Mouse (Mus musculus): ENCODE results near the gene 4931406C07Rik.

Gene 4931406C07Rik

GRCm38 (mm10) chr9:15238297-15238990 lies 67.8 kb downstream of the 4931406C07Rik start:
- DNase-seq (ENCODE audit: low read depth, low spot score) = no peak

- no peak for DNase-seq (ENCODE audit: low read depth, low spot score)
Observed at GRCm38 (mm10) chr9:15237516-15238296, 68.5 kb downstream of the 4931406C07Rik start.

GRCm38 (mm10) chr9:15235986-15236385 lies 70.3 kb downstream of the 4931406C07Rik start:
- DNase-seq (ENCODE audit: low read depth, low spot score) = no peak

GRCm38 (mm10) chr9:15233604-15234003 lies 72.6 kb downstream of the 4931406C07Rik start:
- no peak for DNase-seq (ENCODE audit: low read depth, low spot score)

Measured in forelimb bud, embryonic 11.5 days (tissue).